Mouse (Mus musculus): ENCODE measurements around the gene Tor2a.
A peak's percentile ranks its signal among the peaks of the same experiment; 100 is the strongest.

The Tor2a gene

GRCm38 (mm10) chr2:32761859-32762258, 4.8 kb downstream of the Tor2a start:
- no peak for DNase-seq (ENCODE audit: low spot score)

DNA sequence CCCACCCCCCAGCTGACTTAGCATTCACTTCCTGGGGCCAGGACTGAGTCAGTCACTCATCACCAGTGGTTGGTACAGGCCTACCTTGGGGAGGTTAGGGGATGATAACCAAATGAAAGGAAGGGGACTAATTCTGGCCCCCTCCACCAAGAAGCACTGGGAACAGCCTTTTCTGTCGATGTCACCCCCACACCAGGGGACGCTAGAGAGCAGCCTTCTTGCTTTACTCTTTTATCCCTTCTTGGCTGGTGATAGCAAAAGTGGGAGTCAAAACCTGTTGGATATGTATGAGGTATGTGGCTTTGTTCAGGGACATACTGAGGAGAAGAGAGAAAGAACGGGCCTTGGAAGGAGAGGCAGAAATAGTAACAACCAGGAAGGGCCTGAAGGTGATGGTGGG, 6.3 kb downstream of the Tor2a start:
- no peak for DNase-seq (ENCODE audit: low spot score)

- no peak for DNase-seq (ENCODE audit: low spot score)
Measured at GRCm38 (mm10) chr2:32767241-32767640, 10.2 kb downstream of the Tor2a start.

GRCm38 (mm10) chr2:32768661-32769285, 11.7 kb downstream of the Tor2a start:
- DNase-seq (ENCODE audit: low spot score) = no peak

DNA sequence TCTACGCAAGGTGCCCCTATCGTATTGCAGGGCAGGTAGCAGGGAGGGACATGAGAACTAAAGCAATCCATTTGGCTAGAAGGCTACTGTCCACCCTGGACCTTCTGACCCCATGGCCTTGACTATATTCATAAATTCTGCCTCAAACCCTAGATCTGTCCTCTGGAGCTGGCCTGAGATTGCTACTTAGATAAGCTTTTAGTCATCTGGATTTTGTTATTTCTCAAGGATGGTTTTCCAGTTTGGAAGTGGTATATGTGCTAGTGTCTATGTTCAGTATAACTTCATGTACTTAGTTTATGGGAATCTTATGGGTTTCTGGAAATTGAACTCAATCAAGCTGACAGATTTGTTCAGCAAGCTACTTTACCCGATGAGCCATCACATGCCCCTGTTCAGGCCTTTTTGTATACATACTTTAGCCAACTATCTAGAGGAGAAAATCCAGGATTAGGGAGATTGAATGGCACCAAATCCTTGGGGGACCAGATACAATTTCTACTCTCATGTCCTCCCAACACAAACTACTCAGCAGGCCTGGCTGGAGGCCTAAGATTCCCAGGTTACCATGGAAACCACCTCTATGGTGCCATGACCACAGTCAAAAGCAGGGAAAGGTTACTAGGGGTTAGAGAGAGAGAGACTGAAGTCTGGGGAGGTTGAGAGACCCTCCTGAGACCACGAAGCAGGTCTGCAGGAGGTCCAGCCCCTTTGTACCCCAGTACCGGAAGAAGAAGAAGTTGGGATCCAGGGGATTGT, 12.5 kb downstream of the Tor2a start:
- peak; percentile 60 for DNase-seq (ENCODE audit: low spot score)

GRCm38 (mm10) chr2:32771886-32772285, 14.9 kb downstream of the Tor2a start:
- DNase-seq (ENCODE audit: low spot score) = peak; percentile 39

GRCm38 (mm10) chr2:32772626-32773279, 15.7 kb downstream of the Tor2a start:
- no peak for DNase-seq (ENCODE audit: low spot score)

DNA sequence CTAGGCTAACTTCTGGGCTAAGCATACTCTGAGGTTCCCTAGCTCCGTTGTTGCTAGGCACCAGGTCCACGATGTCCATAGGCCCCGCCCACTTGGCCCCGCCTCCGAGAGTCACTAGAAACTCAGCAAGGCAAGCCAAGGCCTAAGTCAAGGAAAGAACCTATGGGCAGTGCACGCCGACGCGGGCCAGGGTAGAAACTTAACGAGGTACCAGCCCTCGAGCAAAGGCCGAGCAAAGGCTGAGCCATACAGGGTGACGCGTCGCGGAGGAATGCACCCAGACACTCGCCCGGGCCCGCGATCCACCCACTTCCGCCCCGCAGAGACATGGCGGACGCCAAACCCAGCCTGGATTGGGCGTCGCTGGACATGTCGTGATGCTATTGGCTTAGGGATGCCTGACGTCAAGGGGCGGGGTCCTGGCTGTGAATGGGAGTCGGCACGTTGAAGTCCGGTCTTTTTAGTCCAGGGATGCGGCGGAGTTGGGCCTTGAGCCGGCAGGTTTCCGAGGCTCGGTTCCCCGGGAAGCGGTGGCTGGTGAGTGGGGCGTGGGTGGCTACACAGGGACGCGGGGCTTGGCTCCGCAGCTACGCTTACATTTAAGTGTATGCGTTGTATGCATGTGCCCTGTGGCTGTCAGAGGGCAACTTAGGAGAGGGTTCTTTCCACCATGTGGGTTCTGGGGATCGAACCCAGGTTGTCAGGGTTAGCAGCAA, 18.5 kb downstream of the Tor2a start, which contains the start of the genes Ttc16 and Ptrh1:
Gene Ttc16 (minus strand): TSS at position 275 of the 716 bp plus-strand sequence.
Gene Ptrh1 (plus strand): TSS at position 428 of the 716 bp plus-strand sequence.
- DNase-seq (ENCODE audit: low spot score) = peak; percentile 99

DNA sequence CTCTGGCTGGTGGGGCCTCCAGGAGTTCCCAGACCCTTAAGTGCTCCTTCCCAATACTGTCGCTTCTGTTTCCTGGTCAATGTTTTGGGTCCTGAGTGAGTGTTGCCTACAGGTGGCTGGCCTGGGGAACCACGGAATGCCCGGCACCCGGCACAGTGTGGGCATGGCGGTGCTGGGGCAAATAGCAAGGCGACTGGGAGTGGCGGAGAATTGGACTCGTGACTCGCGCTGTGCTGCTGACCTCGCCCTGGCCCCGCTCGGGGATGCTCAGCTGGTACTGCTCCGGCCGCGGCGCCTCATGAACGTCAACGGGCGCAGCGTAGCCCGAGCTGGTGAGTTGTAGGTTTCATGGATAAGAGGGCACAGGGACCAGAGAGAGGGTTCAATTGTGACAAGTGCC, 19.2 kb downstream of the Tor2a start:
- DNase-seq (ENCODE audit: low spot score) = peak; percentile 38

- DNase-seq (ENCODE audit: low spot score) = no peak
Measured at GRCm38 (mm10) chr2:32778081-32778480, 21.0 kb downstream of the Tor2a start.

- peak; percentile 83 for DNase-seq (ENCODE audit: low spot score)
Measured at GRCm38 (mm10) chr2:32779131-32779530, 22.1 kb downstream of the Tor2a start.

- DNase-seq (ENCODE audit: low spot score) = no peak
Measured at GRCm38 (mm10) chr2:32779714-32780113, 22.7 kb downstream of the Tor2a start.

DNA sequence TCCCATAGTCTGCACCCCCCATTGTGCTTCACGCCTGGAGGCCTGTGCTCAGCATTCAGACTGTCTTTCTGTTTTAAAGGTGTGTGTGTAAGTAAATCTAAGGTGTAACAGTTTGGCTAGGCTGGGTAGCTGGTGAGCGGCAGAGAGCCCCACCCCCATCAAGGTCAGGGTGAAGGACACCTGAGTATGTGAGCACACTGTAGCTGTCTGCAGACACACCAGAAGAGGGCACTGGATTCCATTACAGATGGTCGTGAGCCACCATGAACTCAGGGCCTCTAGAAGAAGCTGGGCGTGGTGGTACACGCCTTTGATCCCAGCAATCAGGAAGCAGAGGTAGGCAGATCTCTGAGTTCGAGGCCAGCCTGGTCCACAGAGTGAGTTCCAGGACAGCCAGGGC, 24.7 kb downstream of the Tor2a start:
- DNase-seq (ENCODE audit: low spot score) = no peak

GRCm38 (mm10) chr2:32784048-32784681, 27.1 kb downstream of the Tor2a start, which contains the start of gene Cfap157:
Gene Cfap157 (minus strand): TSS chr2:32784428.
- no peak for DNase-seq (ENCODE audit: low spot score)

- DNase-seq (ENCODE audit: low spot score) = peak; percentile 35
Measured at GRCm38 (mm10) chr2:32787176-32787575, 30.1 kb downstream of the Tor2a start.

- DNase-seq (ENCODE audit: low spot score) = no peak
Measured at GRCm38 (mm10) chr2:32788581-32788980, 31.5 kb downstream of the Tor2a start.

DNA sequence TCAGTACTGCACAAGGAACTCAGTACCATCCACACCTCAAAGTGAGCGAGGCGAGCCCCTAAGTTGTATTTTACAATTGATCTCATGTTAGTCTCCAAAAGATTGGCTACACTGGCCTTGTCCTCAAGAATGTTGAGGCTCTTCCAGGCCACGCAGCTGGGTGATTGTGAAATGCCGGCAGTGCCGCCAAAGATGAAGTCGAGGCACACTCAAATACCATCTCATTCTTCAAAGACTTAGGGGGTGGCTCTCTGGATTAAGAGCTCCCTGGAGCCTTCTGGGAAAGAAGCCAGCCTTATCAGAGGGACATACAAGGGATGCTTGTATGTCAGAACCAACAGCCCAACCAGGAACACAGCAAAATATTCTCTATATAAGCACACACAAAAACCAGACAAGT, 34.3 kb downstream of the Tor2a start:
- no peak for DNase-seq (ENCODE audit: low spot score)

- DNase-seq (ENCODE audit: low spot score) = no peak
Measured at GRCm38 (mm10) chr2:32795748-32796418, 38.8 kb downstream of the Tor2a start.

GRCm38 (mm10) chr2:32798251-32798962, 41.4 kb downstream of the Tor2a start:
- no peak for DNase-seq (ENCODE audit: low spot score)

DNA sequence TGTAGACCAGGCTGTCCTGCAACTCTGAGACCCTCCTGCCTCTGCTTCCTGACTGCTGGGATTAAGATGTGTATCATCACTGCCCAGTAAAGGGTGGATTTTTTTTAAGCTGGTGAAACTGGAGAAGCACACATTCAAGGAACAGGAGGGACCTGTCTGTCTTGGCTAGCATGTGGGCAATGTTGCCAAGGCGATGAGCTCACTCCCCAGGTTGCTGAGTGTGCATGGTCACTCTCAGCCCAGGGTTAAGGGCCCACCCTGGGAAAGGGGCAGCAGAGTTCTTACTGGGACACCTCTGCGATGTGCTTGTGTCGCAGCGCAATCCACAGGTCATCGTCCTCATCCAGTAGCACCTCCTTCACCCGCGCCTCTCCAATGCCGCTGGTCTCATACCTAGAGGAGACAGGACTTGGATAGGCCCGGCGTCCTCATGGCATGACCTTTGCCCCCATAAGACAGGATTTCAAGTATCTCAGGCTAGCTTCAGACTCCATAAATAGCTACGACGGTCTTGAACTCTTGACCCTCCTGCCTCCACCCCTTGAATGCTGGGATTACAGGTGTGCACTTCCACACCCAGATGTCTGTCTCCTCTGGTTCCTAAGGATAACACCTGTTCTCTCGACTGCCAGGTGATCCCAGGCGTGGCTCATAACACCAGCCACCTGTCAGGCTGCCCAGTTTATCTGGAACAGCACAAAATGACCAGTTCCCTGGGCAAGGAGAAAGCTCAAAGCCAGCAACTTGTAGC, 52.0 kb downstream of the Tor2a start:
- no peak for DNase-seq (ENCODE audit: low spot score)

All from embryo, embryonic 10 days (tissue).